ENCODE assay signal across 29 mouse cellular contexts in the genomic region with DNA sequence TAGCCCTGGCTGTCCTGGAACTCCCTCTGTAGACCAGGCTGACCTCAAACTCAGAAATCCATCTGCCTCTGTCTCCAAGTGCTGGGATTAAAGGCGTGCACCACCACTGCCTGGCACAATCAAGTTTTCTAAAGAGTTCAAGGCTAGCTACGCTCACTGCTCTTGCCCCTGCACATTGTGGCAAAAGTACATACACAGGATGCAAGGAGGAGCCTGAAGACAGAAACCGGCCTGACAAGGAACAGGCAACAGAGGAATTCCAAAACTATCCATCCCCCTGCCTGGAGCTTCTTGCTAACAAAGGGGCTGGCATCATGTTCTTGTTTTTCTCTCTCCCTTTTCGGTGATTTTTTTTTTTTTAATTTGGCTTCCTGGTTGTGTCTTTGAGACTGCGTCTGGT. TPM values are rescaled to one million over a fixed set of nuclear protein-coding genes. Genes with fewer than 3 reads are reported as not detected.
"Had no signal": no experiment of that assay in that cellular context is flagged by ENCODE, and none has a peak within 500 bp of the region (broad histone marks: within the 10 kb centered on the region; RNA-seq: fewer than 3 reads in every experiment).

No protein-coding gene starts in this region.

- ATAC-seq: hindbrain, embryonic 16.5 days; inflammation-experienced regulatory T-cells, adult 6 months; intestine, embryonic 15.5 days; liver, postnatal 0 days had no signal

- H3K36me3 ChIP-seq: heart, embryonic 13.5 days; heart, embryonic 15.5 days; hindbrain, embryonic 10.5 days; hindbrain, embryonic 12.5 days; intestine, embryonic 15.5 days; limb, embryonic 13.5 days; liver, embryonic 13.5 days; liver, embryonic 15.5 days had no signal

- H3K27ac ChIP-seq: gastrocnemius, adult 2 months; heart, adult 2 months; heart, embryonic 13.5 days; heart, embryonic 15.5 days; hindbrain, embryonic 10.5 days; hindbrain, embryonic 12.5 days; hindbrain, embryonic 14.5 days; intestine, embryonic 15.5 days; layer of hippocampus, adult 2 months; left cerebral cortex, adult 2 months; limb, embryonic 13.5 days; liver, embryonic 13.5 days; liver, embryonic 15.5 days had no signal

- DNase-seq: gastrocnemius, adult 2 months; gastrocnemius, postnatal 10 days; gastrocnemius, postnatal 25 days; heart, adult 2 months; heart, postnatal 14 days; heart, postnatal 4 days; kidney, adult 18-20 months; kidney, adult 8-10 months; kidney, postnatal 10 days; kidney, postnatal 25 days; kidney, postnatal 4 days; liver; liver, embryonic 13.5 days; liver, postnatal 0 days had no signal

- H3K4me1 ChIP-seq: hindbrain, embryonic 10.5 days; hindbrain, embryonic 12.5 days; intestine, embryonic 15.5 days; limb, embryonic 13.5 days; liver, embryonic 13.5 days; liver, embryonic 15.5 days had no signal

- H3K9ac ChIP-seq: heart, embryonic 13.5 days; heart, embryonic 15.5 days; hindbrain, embryonic 12.5 days; hindbrain, embryonic 14.5 days; intestine, embryonic 15.5 days; limb, embryonic 13.5 days; liver, embryonic 13.5 days; liver, embryonic 15.5 days; liver, postnatal 0 days had no signal

- H3K27me3 ChIP-seq: heart, embryonic 15.5 days; intestine, embryonic 15.5 days; limb, embryonic 13.5 days had no signal

- H3K4me2 ChIP-seq: heart, embryonic 11.5 days; heart, embryonic 13.5 days; heart, embryonic 15.5 days; hindbrain, embryonic 12.5 days; hindbrain, embryonic 14.5 days; intestine, embryonic 15.5 days; limb, embryonic 13.5 days; liver, embryonic 11.5 days; liver, embryonic 13.5 days; liver, embryonic 15.5 days had no signal

- H3K9me3 ChIP-seq: heart, embryonic 13.5 days; heart, embryonic 15.5 days; hindbrain, embryonic 10.5 days; hindbrain, embryonic 12.5 days; intestine, embryonic 15.5 days; limb, embryonic 13.5 days; liver, embryonic 13.5 days; liver, embryonic 15.5 days had no signal

- H3K4me3 ChIP-seq: gastrocnemius, adult 2 months; heart, adult 2 months; heart, embryonic 13.5 days; heart, embryonic 15.5 days; hindbrain, embryonic 10.5 days; hindbrain, embryonic 12.5 days; intestine, embryonic 15.5 days; layer of hippocampus, adult 2 months; left cerebral cortex, adult 2 months; limb, embryonic 13.5 days; liver, embryonic 13.5 days; liver, embryonic 15.5 days had no signal

RNA-seq across cellular contexts. Expression of gene Nrtn, which starts 13.2 kb away (rescaled TPM):
- total RNA-seq: granulocyte monocyte progenitor cell, adult 5-6 weeks had no signal
- polyA plus RNA-seq: inflammation-experienced regulatory T-cells, adult 6 months had no signal
